Mouse (Mus musculus) heart, adult 18-20 months (tissue): ENCODE results near the gene Hyal2. TPM values are rescaled to one million over a fixed set of nuclear protein-coding genes. Genes with fewer than 3 reads are reported as not detected.
"Not testable (repeated sequence)": the region's sequence is repeated elsewhere in the genome, so short reads cannot be mapped to it uniquely, and the experiment has no call there.

Experiments used
- DNase-seq, 2 experiments: peaks; one replicate each; pipeline ENCODE4 v3.0.0; 2021 to 2022; ENCODE audit warnings: mixed read lengths in 1 of 2
- total RNA-seq, 2 experiments: library from RNA; stranded (reverse); gene quantifications; 2 replicates each; pipeline ENCODE4 v1.2.3; 2021

Hyal2 gene
- total RNA-seq, 2 experiments from 2014 or later = 31.4 to 40.0 TPM

GRCm38 (mm10) chr9:107545602-107546001 lies 22.1 kb upstream of the Hyal2 start:
- DNase-seq = peak; percentile 64 to 88

GRCm38 (mm10) chr9:107547026-107547425 lies 20.7 kb upstream of the Hyal2 start, which contains the start of gene Zmynd10:
Gene Zmynd10 (plus strand): TSS chr9:107547298.
- DNase-seq = peak; percentile 89 to 93

- DNase-seq = no peak
These were observed 19.8 kb upstream of the Hyal2 start for GRCm38 (mm10) chr9:107547957-107548356.

- no peak for DNase-seq
These were observed 18.9 kb upstream of the Hyal2 start for GRCm38 (mm10) chr9:107548820-107549219.

GRCm38 (mm10) chr9:107549297-107550074 lies 18.3 kb upstream of the Hyal2 start:
- no peak for DNase-seq

- no peak for DNase-seq
These were observed 17.1 kb upstream of the Hyal2 start for GRCm38 (mm10) chr9:107550491-107551116.

- DNase-seq = peak; percentile 77 to 85
These were observed 16.4 kb upstream of the Hyal2 start, which contains the start of gene Rassf1 for GRCm38 (mm10) chr9:107551117-107551889. Gene Rassf1 (plus strand): TSS chr9:107551555.

GRCm38 (mm10) chr9:107551890-107552355 lies 15.8 kb upstream of the Hyal2 start:
- DNase-seq = no peak

GRCm38 (mm10) chr9:107552690-107553393 lies 14.9 kb upstream of the Hyal2 start:
- DNase-seq = no peak

- DNase-seq = no peak
These were observed 14.0 kb upstream of the Hyal2 start for GRCm38 (mm10) chr9:107553541-107554318.

- peak; percentile 94 to 97 for DNase-seq
These were observed 13.4 kb upstream of the Hyal2 start for GRCm38 (mm10) chr9:107554319-107554825.

GRCm38 (mm10) chr9:107555031-107555457 lies 12.7 kb upstream of the Hyal2 start:
- peak; percentile 86 to 91 for DNase-seq

GRCm38 (mm10) chr9:107555701-107556100 lies 12.0 kb upstream of the Hyal2 start:
- DNase-seq = no peak

GRCm38 (mm10) chr9:107556346-107556745 lies 11.4 kb upstream of the Hyal2 start:
- DNase-seq = no peak

- peak; percentile 97 to 98 for DNase-seq
These were observed 4.6 kb upstream of the Hyal2 start, which contains the start of gene Tusc2 for GRCm38 (mm10) chr9:107563029-107563581. Gene Tusc2 (plus strand): TSS chr9:107563255.

- not testable (repeated sequence) for DNase-seq
These were observed 2.2 kb upstream of the Hyal2 start for GRCm38 (mm10) chr9:107565556-107565955.

GRCm38 (mm10) chr9:107566041-107566709 lies 1.6 kb upstream of the Hyal2 start:
- peak; percentile 86 to 93 for DNase-seq

- DNase-seq = peak; percentile 71 to 91
These were observed 890 bp upstream of the Hyal2 start for GRCm38 (mm10) chr9:107566855-107567254.
